Mouse (Mus musculus) neural tube, embryonic 10.5 days (tissue): ENCODE results near the gene Zfyve19.
A peak's percentile ranks its signal among the peaks of the same experiment; 100 is the strongest.

Source experiments
- DNase-seq: peaks from one replicate; pipeline ENCODE4 v3.0.0-alpha.2; 2017; ENCODE audit warnings: low spot score; ENCODE audit errors: extremely low spot score

Zfyve19 gene

DNA sequence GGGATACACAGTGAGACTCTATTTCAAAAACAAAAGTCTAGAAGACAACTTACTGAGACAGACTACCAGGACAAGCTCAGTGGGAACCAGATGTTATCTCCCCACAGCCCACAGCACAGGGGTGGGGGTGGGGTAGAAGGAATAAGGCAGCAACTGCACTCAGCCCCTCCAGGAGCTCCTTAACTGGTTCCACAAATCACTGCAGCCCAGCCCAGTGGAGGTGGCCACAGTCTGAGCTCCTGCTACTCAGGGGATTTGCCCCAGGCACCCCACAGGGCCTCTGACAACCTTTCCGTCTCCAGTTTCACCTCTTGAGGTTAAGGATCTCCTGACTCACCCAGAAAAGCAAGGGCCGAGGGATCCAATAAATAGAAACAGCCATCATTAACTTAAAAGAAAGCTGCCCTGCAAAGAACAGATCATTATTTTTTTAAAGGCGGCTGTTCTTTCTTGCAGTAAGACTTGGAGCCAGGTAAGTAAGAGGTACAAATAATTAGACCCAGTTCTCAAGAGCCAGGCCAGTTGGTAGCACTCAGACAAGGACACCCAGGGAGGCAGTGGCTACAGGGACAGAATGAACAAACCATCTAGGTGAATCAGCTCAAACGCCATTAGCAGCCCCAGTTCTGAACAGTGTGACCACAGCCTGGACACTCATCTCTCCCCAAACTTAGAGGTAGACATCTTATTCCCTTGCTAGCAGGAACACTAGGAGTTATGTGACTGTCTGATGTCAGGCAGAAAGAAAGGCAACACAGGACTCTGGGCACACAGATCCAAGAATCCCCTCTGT lies 11.9 kb upstream of the Zfyve19 start:
- DNase-seq: no peak

DNA sequence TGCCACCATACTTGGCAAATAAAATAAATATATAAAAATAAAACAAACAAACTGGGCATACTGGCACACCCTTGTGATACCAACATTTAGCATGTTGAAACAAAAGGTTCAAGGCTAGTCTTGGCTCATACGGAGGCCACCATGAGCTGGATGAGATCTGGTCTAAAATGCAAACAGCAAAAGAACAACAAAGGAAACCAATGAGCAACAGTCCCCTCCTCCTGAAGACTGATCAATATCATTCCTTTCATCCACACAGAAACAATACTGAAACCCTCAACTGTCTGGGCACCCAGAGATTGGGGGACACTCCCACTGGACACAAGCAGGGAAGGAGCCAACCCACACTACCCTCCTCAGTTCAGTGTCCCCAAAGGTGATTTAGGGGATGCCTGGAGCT lies 10.9 kb upstream of the Zfyve19 start:
- no peak for DNase-seq

- DNase-seq: no peak
These were observed 10.4 kb upstream of the Zfyve19 start for GRCm38 (mm10) chr2:119198049-119198448.

- no peak for DNase-seq
These were observed 9.5 kb upstream of the Zfyve19 start for GRCm38 (mm10) chr2:119198934-119199333.

GRCm38 (mm10) chr2:119202914-119203453 lies 5.4 kb upstream of the Zfyve19 start:
- DNase-seq: no peak

DNA sequence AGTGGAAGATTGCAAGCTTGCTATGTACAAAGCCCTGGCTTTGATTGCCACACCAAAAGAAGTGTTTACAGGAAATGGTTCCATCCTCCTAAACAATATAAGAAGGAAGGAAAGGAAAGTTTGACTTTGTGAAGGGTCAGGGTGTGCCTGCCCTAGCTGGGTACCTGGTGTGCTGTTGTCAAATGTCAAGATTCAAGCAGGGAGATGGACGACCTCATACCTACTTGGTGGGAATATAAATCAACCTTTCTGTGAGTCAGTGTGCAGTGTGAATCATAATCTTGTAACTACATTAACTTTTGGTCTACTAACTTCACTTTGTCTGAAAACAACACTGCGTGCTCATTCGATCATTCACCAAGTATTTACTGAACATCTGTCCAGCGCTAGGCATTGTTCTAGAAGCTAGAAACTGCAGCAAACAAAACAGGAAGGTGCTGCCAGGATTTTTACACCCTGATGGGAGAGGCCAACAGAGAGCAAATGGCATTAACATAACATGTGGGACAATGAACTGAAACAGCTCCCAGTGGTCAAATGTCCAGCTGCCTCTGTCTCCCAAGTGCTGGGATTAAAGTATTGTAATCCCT lies 4.5 kb upstream of the Zfyve19 start:
- no peak for DNase-seq

DNA sequence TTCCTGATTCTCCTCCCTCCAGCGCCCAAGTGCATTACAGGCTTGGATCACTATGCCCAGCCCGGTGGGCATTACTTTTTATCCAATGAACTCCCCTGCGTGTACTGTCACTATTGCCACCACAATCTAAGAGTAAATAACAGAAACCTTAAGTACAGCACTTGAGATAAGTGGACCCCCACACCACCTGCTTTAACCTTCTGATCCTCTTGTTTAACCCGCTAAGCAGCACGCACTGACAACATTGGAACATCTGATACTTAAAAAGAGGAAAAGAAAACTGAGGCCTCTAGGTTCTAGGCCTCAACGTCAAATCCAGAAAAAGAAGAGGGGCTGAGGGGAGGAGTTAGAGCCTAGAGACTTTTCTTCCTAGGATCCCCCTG lies 465 bp upstream of the Zfyve19 start:
- peak; percentile 14 for DNase-seq

- DNase-seq: no peak
These were observed 725 bp downstream of the Zfyve19 start for GRCm38 (mm10) chr2:119209176-119209507.

DNA sequence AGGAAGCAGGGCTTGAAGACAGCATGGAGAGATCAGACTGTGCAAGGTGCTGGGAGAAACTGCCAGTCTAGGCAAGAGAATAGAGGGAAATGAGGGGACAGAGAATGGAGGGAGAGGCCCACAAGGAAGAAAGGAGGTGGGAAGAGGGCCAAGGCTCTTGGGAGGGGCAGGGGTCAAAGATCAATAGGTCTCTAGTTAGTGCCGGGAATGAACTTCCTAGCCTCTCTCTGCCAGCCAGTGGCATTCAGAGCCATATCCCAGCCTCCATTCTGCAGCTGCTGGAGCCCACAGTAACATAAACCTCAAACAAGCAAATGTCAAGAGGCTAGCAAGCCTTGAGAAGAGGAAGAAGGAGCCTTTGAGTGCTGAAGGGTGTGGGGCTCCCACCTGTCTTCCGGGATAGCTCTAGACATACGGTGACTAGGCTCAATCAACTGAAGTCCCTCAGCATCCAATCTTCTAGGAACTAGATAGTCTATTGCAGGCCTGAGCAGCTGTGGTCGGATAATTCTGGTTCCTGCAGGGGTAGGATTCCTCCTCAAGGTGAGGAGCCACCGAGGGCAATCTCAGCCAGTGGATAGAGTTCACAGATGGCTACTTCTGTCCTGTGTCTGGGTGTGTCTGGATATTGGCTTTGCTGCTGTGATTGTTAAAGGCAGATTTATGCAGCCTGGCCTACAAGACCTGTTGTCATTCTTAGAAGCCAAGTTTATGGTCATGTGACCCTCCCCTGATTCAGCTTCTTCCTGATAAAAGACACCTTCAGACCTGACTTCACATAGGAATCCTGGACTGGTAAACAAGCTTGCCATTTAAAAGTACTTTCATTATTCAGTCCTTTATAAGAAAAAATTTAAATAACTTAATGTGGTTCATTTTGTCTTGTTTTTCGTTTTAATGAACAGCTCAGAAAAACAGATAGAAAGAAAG lies 21.6 kb downstream of the Zfyve19 start, which contains the start of gene Ppp1r14d:
TSS of gene Ppp1r14d (minus strand) at position 132 of the 930 bp plus-strand sequence.
- no peak for DNase-seq

DNA sequence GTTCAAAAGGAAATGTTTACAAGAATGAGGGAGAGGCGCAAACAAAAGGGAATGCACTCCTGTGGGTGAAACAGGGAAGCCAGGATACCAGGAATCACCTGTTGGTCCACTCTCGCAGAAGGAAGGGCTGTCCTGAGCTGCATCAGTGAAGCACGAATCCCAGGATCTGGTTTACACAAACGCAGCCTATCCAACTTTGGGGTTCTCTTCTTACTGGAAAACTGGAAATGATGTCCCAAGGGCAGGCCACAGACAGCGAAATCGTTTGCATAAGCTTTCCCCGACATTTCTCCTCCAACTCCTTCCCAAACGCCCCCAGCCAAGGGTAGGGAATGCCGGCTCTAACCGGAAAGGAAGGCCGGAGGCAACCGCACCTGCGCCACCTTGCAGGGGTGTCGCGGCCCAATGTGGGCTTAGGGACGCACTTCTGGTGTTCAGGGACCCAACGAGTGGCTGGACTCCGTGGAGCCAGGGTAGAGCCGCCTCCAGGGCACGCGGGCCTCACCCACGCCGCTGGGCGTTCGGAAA lies 28.3 kb downstream of the Zfyve19 start:
- no peak for DNase-seq

- peak; percentile 44 for DNase-seq
These were observed 28.9 kb downstream of the Zfyve19 start, which contains the start of gene Spint1 for GRCm38 (mm10) chr2:119237210-119237870. TSS of gene Spint1 (plus strand) at chr2:119237362.

DNA sequence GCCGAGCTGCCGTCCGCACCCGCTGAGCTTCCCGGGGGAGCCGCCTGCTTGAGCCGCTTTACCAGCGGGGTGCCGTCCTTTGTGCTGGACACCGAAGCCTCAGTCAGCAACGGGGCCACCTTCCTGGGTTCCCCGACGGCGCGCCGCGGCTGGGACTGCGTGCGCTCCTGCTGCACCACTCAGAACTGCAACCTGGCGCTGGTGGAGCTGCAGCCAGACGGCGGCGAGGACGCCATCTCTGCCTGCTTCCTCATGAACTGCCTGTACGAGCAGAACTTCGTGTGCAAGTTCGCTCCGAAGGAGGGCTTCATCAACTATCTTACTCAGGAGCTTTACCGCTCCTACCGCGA lies 29.4 kb downstream of the Zfyve19 start:
- DNase-seq: peak; percentile 41

DNA sequence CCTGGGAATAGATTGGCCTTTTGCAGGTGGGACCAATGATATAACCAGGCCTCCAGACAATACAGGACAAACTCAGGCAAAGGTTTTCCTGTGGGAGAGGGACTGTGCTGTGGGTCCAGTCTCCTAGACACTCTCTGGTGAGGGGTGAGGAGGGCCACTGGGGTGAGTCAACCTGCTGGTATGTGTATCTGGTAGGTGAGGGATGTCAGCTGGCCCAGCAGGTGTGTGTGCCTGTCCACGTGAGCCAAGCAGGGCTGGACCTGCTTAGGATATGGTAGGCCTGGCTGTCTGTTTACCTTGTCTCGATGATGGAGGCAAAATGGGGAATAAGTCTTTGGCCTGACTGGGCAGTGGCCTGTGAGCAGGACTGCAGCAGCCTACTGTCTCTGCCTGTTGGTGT lies 30.3 kb downstream of the Zfyve19 start:
- no peak for DNase-seq

GRCm38 (mm10) chr2:119240075-119240818 lies 31.8 kb downstream of the Zfyve19 start:
- no peak for DNase-seq

DNA sequence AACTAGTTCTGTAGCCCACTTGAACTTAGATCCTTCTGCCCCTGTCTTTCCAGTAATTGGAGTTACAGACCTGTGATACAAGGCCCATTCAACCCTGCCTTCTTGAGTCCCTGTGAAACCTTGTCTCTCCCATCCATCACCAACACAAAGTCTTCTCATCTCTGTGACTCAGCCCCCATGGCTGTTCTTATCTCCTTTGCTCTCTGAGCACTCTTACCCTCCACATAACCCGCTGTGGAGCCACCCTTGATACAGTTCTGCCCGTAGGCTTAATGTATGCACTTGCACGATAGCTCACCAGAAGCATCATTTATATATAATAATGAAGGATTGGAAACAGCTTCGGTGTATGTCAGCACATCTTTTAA lies 32.4 kb downstream of the Zfyve19 start:
- no peak for DNase-seq

DNA sequence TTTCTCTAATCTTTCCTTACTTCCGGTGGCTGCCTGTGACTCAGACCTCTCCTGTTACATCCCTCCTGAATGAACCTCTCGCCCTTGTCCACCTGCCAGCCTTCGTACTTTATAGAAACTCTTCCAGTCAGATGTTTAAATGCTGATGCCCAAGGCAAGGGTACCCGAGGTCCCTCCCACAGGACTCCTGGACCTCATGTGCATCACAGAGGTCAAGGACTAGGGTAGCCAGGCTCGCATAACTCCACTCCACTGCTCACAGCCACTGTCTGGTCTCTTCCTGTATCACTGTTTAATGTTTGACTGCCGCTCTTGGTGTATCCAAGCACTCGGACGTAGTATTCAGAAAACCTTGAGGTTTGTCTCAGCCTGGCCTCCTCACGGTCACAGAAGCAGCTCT lies 34.1 kb downstream of the Zfyve19 start:
- no peak for DNase-seq

GRCm38 (mm10) chr2:119245246-119245645 lies 36.8 kb downstream of the Zfyve19 start:
- DNase-seq: no peak

DNA sequence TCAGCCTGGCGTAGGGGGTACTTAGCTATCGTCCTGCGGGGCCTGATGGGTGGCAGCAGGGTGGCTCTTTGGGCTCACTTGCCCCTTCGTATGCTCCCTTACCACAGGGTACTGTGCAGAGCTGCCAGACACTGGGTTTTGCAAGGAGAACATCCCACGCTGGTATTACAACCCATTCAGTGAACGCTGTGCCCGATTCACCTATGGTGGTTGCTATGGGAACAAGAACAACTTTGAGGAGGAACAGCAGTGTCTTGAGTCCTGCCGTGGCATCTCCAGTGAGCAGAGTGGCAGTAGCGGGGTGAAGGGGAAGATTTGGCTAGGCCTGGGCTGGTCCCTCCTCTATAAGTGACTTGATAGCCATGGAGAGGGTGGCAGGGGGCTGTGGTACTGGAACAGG lies 39.5 kb downstream of the Zfyve19 start:
- no peak for DNase-seq

DNA sequence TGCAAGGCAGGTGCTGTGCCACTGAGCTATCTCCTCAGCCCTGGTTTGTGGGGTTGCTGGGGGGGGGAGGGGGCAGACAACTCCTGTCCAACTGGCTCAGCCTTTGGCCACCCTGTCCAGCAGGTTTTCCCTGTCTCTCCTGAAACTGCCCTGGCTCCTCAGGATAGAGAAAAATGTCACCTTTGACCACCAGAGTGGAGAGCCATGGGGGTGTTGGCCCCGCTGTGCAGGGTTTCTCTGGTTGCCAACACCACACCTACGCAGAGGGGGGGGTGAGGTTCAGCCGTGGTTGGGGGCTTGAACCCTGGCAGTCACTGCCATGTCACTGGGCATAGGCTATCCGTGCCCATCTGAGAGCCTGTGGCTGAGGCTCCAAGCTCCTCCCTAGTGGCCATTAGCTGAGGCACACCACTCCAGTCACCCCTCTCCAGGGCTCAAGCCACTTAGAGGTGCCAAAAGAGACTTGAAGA lies 41.2 kb downstream of the Zfyve19 start:
- DNase-seq: no peak

- no peak for DNase-seq
These were observed 42.0 kb downstream of the Zfyve19 start for GRCm38 (mm10) chr2:119250377-119250776.
